Mouse (Mus musculus) hindbrain, embryonic 14.5 days (tissue): ENCODE measurements around the gene Sv2c. TPM values are rescaled to one million over a fixed set of nuclear protein-coding genes. Genes with fewer than 3 reads are reported as not detected.

Experiments used
- ATAC-seq: fragments of 200-750 bp; cut with Nextera tagmentation; 2 replicates; pipeline ENCODE4 v1.8.0; 2017; ENCODE audit warnings: moderate number of reproducible peaks, mild to moderate bottlenecking, moderate TSS enrichment, moderate library complexity; ENCODE audit not compliant: low FRiP score
- DNase-seq: peaks from one replicate; pipeline ENCODE4 v3.0.0-alpha.2; 2015; ENCODE audit warnings: low spot score
- H3K27ac ChIP-seq: fragments of 300-500 bp; sonication (generic); 2 replicates; pipeline ENCODE4 v1.5.1; 2014; ENCODE audit warnings: mild to moderate bottlenecking, moderate library complexity
- H3K27me3 ChIP-seq: fragments of 300-500 bp; sonication (generic); 2 replicates; pipeline ENCODE4 v1.6.1; 2014; ENCODE audit warnings: mild to moderate bottlenecking, low read length, mixed read lengths; ENCODE audit not compliant: control insufficient read depth, insufficient read depth
- H3K36me3 ChIP-seq: fragments of 300-500 bp; sonication (generic); replicated peaks from 2 replicates; pipeline ENCODE4 v1.6.1; 2014; ENCODE audit not compliant: control insufficient read depth, insufficient read depth
- H3K4me1 ChIP-seq: fragments of 300-500 bp; sonication (generic); replicated peaks from 2 replicates; pipeline ENCODE4 v1.6.1; 2014; ENCODE audit warnings: antibody characterized with exemption, low read length, mixed read lengths; ENCODE audit not compliant: control insufficient read depth, insufficient read depth
- H3K4me2 ChIP-seq: fragments of 300-500 bp; sonication (generic); replicated peaks from 2 replicates; pipeline ENCODE4 v1.6.1; 2014; ENCODE audit warnings: mild to moderate bottlenecking, moderate library complexity
- H3K4me3 ChIP-seq: fragments of 300-500 bp; sonication (generic); replicated peaks from 2 replicates; pipeline ENCODE4 v1.5.1; 2014; ENCODE audit warnings: mild to moderate bottlenecking, low read length
- H3K9ac ChIP-seq: fragments of 300-500 bp; sonication (generic); 2 replicates; pipeline ENCODE4 v1.6.1; 2014
- H3K9me3 ChIP-seq: fragments of 300-500 bp; sonication (generic); 2 replicates; pipeline ENCODE4 v1.6.1; 2016; ENCODE audit warnings: low read length; ENCODE audit not compliant: control insufficient read depth
- WGBS: fragments of 180-500 bp; shearing (Covaris S2); extraction: QIAGEN DNeasy Blood & Tissue Kit; methylation state at CpG from one replicate; pipeline ENCODE4 v1.1.7; 2014; 5-methylcytosine and 5-hydroxymethylcytosine counted together
- polyA plus RNA-seq: library from polyadenylated mRNA; unstranded; fragments of >200 nt; fragmentation: Nextera tagmentation; extraction: Ambion mirVana; gene quantifications from 2 replicates; pipeline ENCODE4 v1.2.1, GENCODE M21; 2014

Gene Sv2c
- polyA plus RNA-seq, 1 experiment from 2014 or later, result 50.2 TPM

- Histone ChIP-seq H3K4me2 (no peak overlapping the region), H3K36me3 (no peaks in the 10 kb centered on the region), H3K9ac (no peak overlapping the region), H3K27ac (no peak overlapping the region), H3K27me3 (no peaks in the 10 kb centered on the region), H3K4me3 (no peak overlapping the region), H3K4me1 (no peaks in the 10 kb centered on the region), H3K9me3 (no peaks in the 10 kb centered on the region)
- no peak for ATAC-seq
- 47% methylated on average over 5 of the region's 5 CpGs for WGBS
- no peak for DNase-seq
These were observed 186.4 kb downstream of the Sv2c start for GRCm38 (mm10) chr13:95945937-95946507.

GRCm38 (mm10) chr13:95944621-95945020 is 187.8 kb downstream of the Sv2c start:
- WGBS, result 89% methylated on average over 6 of the region's 6 CpGs

GRCm38 (mm10) chr13:95943919-95944318 is 188.5 kb downstream of the Sv2c start:
- Histone ChIP-seq H3K27me3 (no peaks in the 10 kb centered on the region), H3K4me3 (no peak overlapping the region), H3K4me2 (no peak overlapping the region), H3K4me1 (no peaks in the 10 kb centered on the region), H3K9ac (no peak overlapping the region), H3K36me3 (no peaks in the 10 kb centered on the region), H3K9me3 (no peaks in the 10 kb centered on the region), H3K27ac (no peak overlapping the region)
- ATAC-seq, result no peak
- 68% methylated on average over 3 of the region's 3 CpGs for WGBS
- no peak for DNase-seq

More at GRCm38 (mm10) chr13:95944621-95945020, 187.8 kb downstream of the Sv2c start:
- H3K4me2 ChIP-seq, result no peak overlapping the region
- H3K36me3 ChIP-seq, result no peaks in the 10 kb centered on the region
- H3K9me3 ChIP-seq, result no peaks in the 10 kb centered on the region
- H3K27ac ChIP-seq, result no peak overlapping the region
- H3K27me3 ChIP-seq, result no peaks in the 10 kb centered on the region
- H3K9ac ChIP-seq, result no peak overlapping the region
- DNase-seq (no peak), ATAC-seq (no peak)
- H3K4me1 ChIP-seq, result no peaks in the 10 kb centered on the region
- no peak overlapping the region for H3K4me3 ChIP-seq

GRCm38 (mm10) chr13:95942587-95942986 is 189.8 kb downstream of the Sv2c start:
- H3K27me3 ChIP-seq, result no peaks in the 10 kb centered on the region
- no peaks in the 10 kb centered on the region for H3K9me3 ChIP-seq
- H3K9ac ChIP-seq, result no peak overlapping the region
- no peak overlapping the region for H3K4me2 ChIP-seq
- ATAC-seq, result no peak
- no peak overlapping the region for H3K27ac ChIP-seq
- WGBS, result 61% methylated on average over 2 of the region's 2 CpGs
- H3K4me3 ChIP-seq, result no peak overlapping the region
- no peaks in the 10 kb centered on the region for H3K4me1 ChIP-seq
- no peaks in the 10 kb centered on the region for H3K36me3 ChIP-seq
- no peak for DNase-seq

- DNase-seq (no peak), ATAC-seq (no peak)
- WGBS, result 87% methylated on average over 4 of the region's 4 CpGs
These were observed 190.5 kb downstream of the Sv2c start for GRCm38 (mm10) chr13:95941861-95942260.

GRCm38 (mm10) chr13:95940811-95941210 is 191.6 kb downstream of the Sv2c start:
- Histone ChIP-seq H3K27ac (peak overlapping the region; percentile 27; the same call in 1 of the 2 replicates), H3K4me2 (no peak overlapping the region), H3K9ac (no peak overlapping the region), H3K4me1 (no peaks in the 10 kb centered on the region), H3K27me3 (no peaks in the 10 kb centered on the region), H3K9me3 (no peaks in the 10 kb centered on the region), H3K36me3 (no peaks in the 10 kb centered on the region), H3K4me3 (no peak overlapping the region)
- ATAC-seq (no peak), DNase-seq (no peak)
- 38% methylated on average over 5 of the region's 5 CpGs for WGBS

More at GRCm38 (mm10) chr13:95941861-95942260, 190.5 kb downstream of the Sv2c start:
- Histone ChIP-seq H3K9me3 (no peaks in the 10 kb centered on the region), H3K36me3 (no peaks in the 10 kb centered on the region), H3K27ac (no peak overlapping the region), H3K4me1 (no peaks in the 10 kb centered on the region), H3K4me2 (no peak overlapping the region), H3K27me3 (no peaks in the 10 kb centered on the region), H3K9ac (no peak overlapping the region), H3K4me3 (no peak overlapping the region)

- DNase-seq (no peak), ATAC-seq (no peak)
- Histone ChIP-seq H3K36me3 (no peaks in the 10 kb centered on the region), H3K4me3 (no peak overlapping the region), H3K27me3 (no peaks in the 10 kb centered on the region), H3K27ac (no peak overlapping the region), H3K9ac (no peak overlapping the region), H3K4me2 (no peak overlapping the region), H3K9me3 (0 out of 2 replicates have a peak, but pooled peaks cover 3% of the 10 kb centered on the region), H3K4me1 (no peaks in the 10 kb centered on the region)
- 78% methylated on average over 2 of the region's 2 CpGs for WGBS
These were observed 208.2 kb downstream of the Sv2c start for GRCm38 (mm10) chr13:95924201-95924621.

GRCm38 (mm10) chr13:95922626-95923025 is 209.8 kb downstream of the Sv2c start:
- H3K9ac ChIP-seq, result no peak overlapping the region
- WGBS, result 91% methylated on average over 4 of the region's 4 CpGs
- DNase-seq (no peak), ATAC-seq (no peak)
- no peak overlapping the region for H3K4me3 ChIP-seq
- H3K27ac ChIP-seq, result no peak overlapping the region
- H3K4me1 ChIP-seq, result no peaks in the 10 kb centered on the region
- H3K9me3 ChIP-seq, result 0 out of 2 replicates have a peak, but pooled peaks cover 3% of the 10 kb centered on the region
- H3K36me3 ChIP-seq, result no peaks in the 10 kb centered on the region
- H3K27me3 ChIP-seq, result no peaks in the 10 kb centered on the region
- H3K4me2 ChIP-seq, result no peak overlapping the region

GRCm38 (mm10) chr13:95918624-95919284 is 213.6 kb downstream of the Sv2c start:
- DNase-seq (no peak), ATAC-seq (no peak)
- 95% methylated on average over 9 of the region's 9 CpGs for WGBS

More at GRCm38 (mm10) chr13:95918624-95919284, 213.6 kb downstream of the Sv2c start:
- 0 out of 2 replicates have a peak, but pooled peaks cover 3% of the 10 kb centered on the region for H3K9me3 ChIP-seq
- H3K4me1 ChIP-seq, result no peaks in the 10 kb centered on the region
- no peaks in the 10 kb centered on the region for H3K36me3 ChIP-seq
- H3K27ac ChIP-seq, result no peak overlapping the region
- H3K4me3 ChIP-seq, result no peak overlapping the region
- no peak overlapping the region for H3K4me2 ChIP-seq
- no peak overlapping the region for H3K9ac ChIP-seq
- no peaks in the 10 kb centered on the region for H3K27me3 ChIP-seq
